Mouse (Mus musculus): ENCODE measurements around the gene Cbl.
"Not testable (repeated sequence)": the region's sequence is repeated elsewhere in the genome, so short reads cannot be mapped to it uniquely, and the experiment has no call there.

The Cbl gene

DNA sequence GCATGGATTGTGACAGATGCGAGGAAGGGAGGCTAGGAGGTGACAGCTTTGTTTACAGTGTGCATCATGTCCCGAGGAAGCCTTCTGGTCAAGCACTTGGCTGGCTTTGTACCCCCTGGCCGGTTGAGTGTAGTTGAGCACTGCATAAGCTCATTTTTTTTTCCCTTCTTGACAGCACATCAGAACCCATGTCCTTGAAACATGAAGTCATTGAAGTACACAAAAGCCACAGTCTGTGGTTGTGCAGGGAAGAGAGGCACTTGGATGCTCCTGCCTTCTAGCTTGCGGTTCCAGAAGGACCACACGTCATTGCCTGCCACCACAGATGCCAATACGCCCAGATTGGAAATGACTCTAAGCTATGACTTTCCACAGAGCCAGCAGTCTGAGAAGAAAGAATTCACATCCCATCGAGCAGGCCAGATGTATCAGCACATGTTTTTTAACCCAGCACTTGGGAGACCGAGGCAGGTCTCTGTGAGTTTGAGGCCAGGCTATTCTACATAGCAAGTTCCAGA, 113.8 kb downstream of the Cbl start:
- no peaks in the 10 kb centered on the region for H3K27me3 ChIP-seq (ENCODE audit: control insufficient read depth, insufficient read depth, low read length, poor library complexity, severe bottlenecking)
- no peaks in the 10 kb centered on the region for H3K36me3 ChIP-seq (ENCODE audit: control insufficient read depth, insufficient read depth, low read length, poor library complexity, severe bottlenecking)
- DNase-seq (ENCODE audit: low read depth, low spot score), result no peak

DNA sequence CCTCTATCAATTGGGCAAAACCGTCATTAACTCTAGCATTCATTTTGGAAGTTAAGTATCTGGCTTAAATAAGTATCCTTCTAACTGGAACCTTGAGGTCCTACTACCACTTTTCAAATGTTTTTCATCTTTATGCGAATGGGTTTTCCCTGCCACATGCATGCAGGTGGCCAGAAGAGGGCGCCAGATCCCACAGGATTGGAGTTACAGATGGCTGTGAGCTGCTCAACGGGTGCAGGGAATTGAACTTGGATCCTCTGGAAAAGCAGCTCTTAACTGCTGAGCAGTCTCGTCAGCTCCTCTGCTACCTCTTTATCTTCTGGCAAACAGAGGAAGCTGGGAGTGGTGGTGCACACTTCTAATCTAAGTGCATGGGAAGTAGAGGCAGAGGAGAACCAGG, 114.8 kb downstream of the Cbl start:
- DNase-seq (ENCODE audit: low read depth, low spot score), result peak; percentile 68
- Histone ChIP-seq H3K36me3 (ENCODE audit: control insufficient read depth, insufficient read depth, low read length, poor library complexity, severe bottlenecking) (no peaks in the 10 kb centered on the region), H3K27me3 (ENCODE audit: control insufficient read depth, insufficient read depth, low read length, poor library complexity, severe bottlenecking) (no peaks in the 10 kb centered on the region)

DNA sequence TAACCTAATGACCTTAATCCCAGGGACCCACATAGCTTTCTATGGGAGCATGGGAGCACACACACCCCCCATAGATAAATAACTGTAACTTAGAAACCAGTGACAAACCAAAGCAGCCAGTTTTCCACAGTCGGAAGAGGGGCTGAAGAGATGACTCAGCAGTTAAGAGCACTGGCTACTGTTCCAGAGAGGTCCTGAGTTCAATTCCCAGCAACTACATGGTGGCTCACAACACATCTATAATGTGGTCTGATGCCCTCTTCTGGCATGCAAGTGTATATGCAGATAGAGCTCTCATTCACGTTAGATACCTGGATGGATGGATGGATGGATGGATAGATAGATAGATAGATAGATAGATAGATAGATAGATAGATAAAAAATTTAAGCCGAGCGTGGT, 117.7 kb downstream of the Cbl start:
- Histone ChIP-seq H3K36me3 (ENCODE audit: control insufficient read depth, insufficient read depth, low read length, poor library complexity, severe bottlenecking) (no peaks in the 10 kb centered on the region), H3K27me3 (ENCODE audit: control insufficient read depth, insufficient read depth, low read length, poor library complexity, severe bottlenecking) (no peaks in the 10 kb centered on the region)
- no peak for DNase-seq (ENCODE audit: low read depth, low spot score)

DNA sequence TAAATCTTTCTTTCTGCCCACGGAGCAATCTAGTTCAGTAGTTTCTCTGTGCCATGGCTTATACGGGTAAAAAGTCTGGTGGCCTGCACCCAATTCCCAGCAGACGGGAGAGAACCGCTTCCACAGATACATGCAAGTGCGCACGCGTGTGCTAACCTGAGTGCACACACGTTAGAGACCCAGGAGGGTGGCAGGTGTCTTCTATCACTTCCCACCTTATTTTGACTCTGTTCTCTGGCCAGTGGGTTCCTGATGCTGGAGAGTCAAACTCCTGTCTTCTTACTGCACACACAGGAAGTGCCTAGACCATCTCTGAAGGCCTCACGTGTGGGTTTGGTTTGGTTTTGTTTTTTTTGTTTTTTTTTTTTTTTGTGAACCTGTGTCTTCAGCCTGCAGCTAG, 118.2 kb downstream of the Cbl start:
- DNase-seq (ENCODE audit: low read depth, low spot score), result no peak
- H3K36me3 ChIP-seq (ENCODE audit: control insufficient read depth, insufficient read depth, low read length, poor library complexity, severe bottlenecking), result no peaks in the 10 kb centered on the region
- no peaks in the 10 kb centered on the region for H3K27me3 ChIP-seq (ENCODE audit: control insufficient read depth, insufficient read depth, low read length, poor library complexity, severe bottlenecking)

DNA sequence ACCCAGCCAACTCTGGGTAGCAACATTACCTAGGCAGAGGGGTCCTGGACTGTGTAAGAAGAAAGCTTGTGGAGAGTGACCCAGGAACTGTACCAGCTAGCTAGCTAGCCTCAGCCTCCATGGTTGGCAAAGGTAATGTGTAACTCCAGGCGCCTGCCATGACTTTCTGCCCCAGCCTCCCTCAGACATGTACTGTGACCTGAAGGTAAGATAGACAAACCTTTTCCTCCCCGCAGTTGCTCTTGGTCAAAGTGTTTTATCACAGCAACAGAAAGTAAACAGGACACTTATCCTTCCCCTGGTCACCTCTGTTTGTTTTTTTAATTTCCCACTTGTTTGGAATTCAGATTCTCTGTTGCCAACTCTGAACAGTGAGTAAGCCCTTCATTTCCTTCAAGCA, 119.4 kb downstream of the Cbl start:
- Histone ChIP-seq H3K27me3 (ENCODE audit: control insufficient read depth, insufficient read depth, low read length, poor library complexity, severe bottlenecking) (no peaks in the 10 kb centered on the region), H3K36me3 (ENCODE audit: control insufficient read depth, insufficient read depth, low read length, poor library complexity, severe bottlenecking) (no peaks in the 10 kb centered on the region)
- DNase-seq (ENCODE audit: low read depth, low spot score), result no peak

DNA sequence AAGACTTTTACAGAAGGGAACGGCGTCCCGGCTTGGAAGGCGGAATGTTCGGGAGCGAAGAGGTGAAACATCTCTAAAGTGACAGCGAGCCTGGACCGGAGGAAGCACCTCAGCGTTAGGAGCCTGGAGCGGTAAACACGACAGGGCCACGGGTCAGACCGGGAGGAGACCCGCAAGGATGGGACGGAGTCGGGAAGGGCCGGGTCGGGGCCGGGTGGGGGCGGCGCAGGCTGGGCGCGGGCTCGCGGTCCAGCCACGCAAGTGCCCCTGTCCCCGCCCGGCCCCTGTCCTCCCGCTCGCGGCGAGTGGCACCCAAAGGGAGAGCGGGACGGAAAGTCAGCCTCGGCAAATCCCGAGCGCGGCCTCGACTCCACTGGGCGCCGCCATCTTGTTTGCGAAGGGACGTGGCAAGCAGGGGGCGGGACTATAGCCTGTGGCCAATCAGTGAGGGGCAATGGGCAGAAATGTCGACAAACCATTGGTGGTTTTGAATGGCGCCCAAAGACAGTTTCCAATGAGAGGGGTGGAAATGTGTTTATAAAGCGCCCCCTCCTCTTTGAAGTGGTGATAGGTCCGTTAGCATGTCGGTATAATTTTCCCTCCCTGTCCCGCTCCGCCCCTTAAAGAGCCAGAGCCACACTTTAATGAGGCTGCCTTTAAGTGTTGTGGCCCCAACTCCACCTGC, 120.6 kb downstream of the Cbl start, which contains the start of the genes Gm49380 and Rnf26:
Gene Gm49380 (minus strand): TSS at position 396 of the 685 bp plus-strand sequence.
Gene Rnf26 (minus strand): TSS at position 413 of the 685 bp plus-strand sequence.
- no peaks in the 10 kb centered on the region for H3K36me3 ChIP-seq (ENCODE audit: control insufficient read depth, insufficient read depth, low read length, poor library complexity, severe bottlenecking)
- DNase-seq (ENCODE audit: low read depth, low spot score), result peak; percentile 98
- no peaks in the 10 kb centered on the region for H3K27me3 ChIP-seq (ENCODE audit: control insufficient read depth, insufficient read depth, low read length, poor library complexity, severe bottlenecking)

DNA sequence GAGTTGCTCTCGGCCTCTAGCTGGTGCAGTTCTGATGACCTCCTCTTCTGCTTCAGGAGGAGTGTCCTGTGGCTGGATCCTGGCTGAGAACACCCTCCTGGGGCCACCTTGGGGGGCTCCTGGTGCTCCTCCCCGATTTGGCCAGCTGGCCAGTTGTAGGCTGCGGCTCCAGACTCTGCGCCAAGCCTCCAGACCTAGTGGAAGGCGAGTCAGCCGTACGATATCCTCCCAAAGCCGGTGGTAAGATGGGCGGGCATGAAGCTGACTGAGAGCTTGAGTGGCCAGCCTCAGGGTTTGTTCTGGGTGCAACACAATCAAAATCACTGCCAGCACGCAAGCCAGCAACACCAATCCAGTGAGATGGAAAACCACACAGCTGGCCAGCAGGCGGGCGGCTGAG, 121.9 kb downstream of the Cbl start:
- H3K27me3 ChIP-seq (ENCODE audit: control insufficient read depth, insufficient read depth, low read length, poor library complexity, severe bottlenecking); DNase-seq (ENCODE audit: low read depth, low spot score); H3K36me3 ChIP-seq (ENCODE audit: control insufficient read depth, insufficient read depth, low read length, poor library complexity, severe bottlenecking): not testable (repeated sequence)

DNA sequence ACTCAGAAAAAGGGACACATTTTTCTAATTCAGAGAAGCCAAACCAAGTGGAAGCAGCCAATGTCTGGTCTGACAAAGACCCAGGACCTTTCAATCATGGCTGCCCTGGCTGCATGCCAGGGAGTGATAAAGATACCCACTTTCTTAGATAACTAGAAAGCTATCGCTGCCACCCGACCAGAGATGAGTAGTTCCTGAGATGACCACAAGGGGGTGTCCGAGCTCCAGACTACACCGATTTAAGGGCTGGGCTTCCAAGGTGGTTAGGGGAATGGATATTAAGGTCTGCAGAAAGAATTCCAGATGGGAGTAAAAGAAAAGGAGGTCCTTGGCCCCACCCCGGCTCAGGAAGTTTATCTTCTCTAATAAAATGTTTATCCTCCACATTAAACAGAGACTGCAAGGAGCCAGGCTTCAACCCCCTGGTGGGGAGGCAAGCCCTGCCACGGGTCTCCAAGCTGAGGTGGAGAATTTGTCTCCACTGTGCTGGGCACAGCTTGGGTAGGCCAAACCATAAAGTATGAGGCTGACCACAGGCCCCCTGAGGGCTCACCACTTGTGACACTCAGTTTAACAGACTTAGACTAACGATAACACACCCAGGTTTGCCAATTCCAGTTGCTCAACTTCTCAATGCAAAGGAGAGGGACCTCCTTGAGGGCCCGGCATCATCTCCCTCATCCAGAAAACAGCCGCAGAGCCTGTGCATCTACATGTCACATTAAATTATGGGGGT, 124.3 kb downstream of the Cbl start:
- peak; percentile 81 for DNase-seq (ENCODE audit: low read depth, low spot score)
- Histone ChIP-seq H3K27me3 (ENCODE audit: control insufficient read depth, insufficient read depth, low read length, poor library complexity, severe bottlenecking) (no peaks in the 10 kb centered on the region), H3K36me3 (ENCODE audit: control insufficient read depth, insufficient read depth, low read length, poor library complexity, severe bottlenecking) (no peaks in the 10 kb centered on the region)

DNA sequence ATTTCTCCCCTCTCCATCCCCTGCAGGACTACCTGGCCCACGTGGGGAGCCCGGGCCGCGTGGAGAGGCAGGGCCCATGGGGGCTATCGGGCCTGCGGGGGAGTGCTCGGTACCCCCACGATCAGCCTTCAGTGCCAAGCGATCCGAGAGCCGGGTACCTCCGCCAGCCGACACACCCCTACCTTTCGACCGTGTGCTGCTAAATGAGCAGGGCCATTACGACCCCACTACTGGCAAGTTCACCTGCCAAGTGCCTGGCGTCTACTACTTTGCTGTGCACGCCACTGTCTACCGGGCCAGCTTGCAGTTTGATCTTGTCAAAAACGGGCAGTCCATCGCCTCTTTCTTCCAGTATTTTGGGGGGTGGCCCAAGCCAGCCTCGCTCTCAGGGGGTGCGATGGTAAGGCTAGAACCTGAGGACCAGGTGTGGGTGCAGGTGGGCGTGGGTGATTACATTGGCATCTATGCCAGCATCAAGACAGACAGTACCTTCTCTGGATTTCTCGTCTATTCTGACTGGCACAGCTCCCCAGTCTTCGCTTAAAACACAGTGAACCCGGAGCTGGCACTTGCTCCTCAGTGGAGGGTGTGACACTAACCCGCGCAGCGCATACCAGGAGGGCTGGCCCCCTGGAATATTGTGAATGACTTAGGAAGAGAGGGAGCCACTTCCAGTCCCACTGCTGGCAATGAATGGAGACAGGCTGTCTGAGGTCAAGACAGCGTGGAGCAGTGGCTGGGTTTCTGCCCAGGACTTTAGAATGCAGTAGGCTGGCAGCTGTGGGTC, 125.4 kb downstream of the Cbl start:
- DNase-seq (ENCODE audit: low read depth, low spot score), result no peak
- Histone ChIP-seq H3K36me3 (ENCODE audit: control insufficient read depth, insufficient read depth, low read length, poor library complexity, severe bottlenecking) (no peaks in the 10 kb centered on the region), H3K27me3 (ENCODE audit: control insufficient read depth, insufficient read depth, low read length, poor library complexity, severe bottlenecking) (no peaks in the 10 kb centered on the region)

DNA sequence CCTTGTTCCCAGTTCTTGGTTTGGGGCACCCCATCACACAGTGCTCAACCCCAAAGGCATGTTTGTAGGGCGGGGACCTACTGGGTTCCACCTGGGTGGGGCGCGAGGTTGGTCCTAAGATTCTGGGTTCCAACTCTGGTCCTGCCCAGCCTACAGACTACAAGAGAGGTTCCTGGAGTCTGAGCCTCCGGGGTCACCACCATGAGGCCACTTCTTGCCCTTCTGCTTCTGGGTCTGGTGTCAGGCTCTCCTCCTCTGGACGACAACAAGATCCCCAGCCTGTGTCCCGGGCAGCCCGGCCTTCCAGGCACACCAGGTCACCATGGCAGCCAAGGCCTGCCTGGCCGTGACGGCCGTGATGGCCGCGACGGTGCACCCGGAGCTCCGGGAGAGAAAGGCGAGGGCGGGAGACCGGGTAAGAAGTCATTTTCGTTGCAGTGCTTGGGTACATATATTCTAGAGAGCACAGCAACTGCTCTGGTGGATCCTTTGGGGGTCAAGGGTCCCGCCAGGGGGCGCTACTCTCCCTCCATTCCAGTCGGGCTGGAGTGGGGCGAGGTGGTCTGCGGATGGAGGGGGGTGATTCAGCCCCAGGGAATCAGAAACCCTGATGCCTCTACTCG, 126.2 kb downstream of the Cbl start:
- Histone ChIP-seq H3K27me3 (ENCODE audit: control insufficient read depth, insufficient read depth, low read length, poor library complexity, severe bottlenecking) (no peaks in the 10 kb centered on the region), H3K36me3 (ENCODE audit: control insufficient read depth, insufficient read depth, low read length, poor library complexity, severe bottlenecking) (no peaks in the 10 kb centered on the region)
- DNase-seq (ENCODE audit: low read depth, low spot score), result no peak

DNA sequence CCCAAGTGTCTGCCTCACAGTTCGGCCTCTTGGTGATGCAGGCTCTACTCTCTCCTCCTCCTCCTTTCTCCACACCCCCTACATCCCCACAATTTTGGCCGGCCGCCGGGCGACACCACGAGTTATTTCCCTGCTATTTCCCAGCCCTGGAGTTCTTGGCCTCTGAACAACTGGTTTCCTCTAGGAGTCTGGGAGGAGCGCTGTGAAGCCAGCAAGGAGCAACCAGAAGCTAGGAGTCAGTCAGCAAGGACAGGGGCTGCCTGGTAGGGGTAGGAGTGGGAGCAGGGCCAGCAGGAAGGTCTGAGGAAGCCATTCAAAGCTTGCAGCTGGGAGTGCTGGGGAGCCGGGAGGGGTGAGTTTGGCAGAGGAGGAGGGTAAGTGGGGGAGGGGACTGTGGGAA, 126.7 kb downstream of the Cbl start, which contains the start of gene C1qtnf5:
Gene C1qtnf5 (plus strand): TSS at position 136 of the 400 bp plus-strand sequence.
- H3K36me3 ChIP-seq (ENCODE audit: control insufficient read depth, insufficient read depth, low read length, poor library complexity, severe bottlenecking), result no peaks in the 10 kb centered on the region
- DNase-seq (ENCODE audit: low read depth, low spot score), result no peak
- H3K27me3 ChIP-seq (ENCODE audit: control insufficient read depth, insufficient read depth, low read length, poor library complexity, severe bottlenecking), result no peaks in the 10 kb centered on the region

DNA sequence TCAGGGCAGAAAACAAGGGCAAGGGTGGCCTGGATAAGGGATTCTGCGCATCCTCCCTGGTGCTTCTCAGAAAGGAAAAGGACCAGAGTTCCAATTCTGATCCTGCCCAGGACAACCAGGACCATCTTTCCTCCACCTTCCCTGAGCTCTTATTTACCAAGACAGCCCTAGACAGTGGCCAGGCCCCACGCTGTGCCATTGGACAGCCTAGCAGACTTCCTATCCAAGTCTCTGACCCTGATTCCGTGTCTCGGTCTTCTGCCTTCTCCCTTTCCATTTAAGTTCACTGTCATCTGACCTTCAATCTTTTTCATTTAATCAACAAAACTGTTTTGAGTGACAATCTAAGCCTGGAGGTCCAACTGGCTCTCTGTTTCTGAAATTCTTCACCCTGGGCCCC, 127.3 kb downstream of the Cbl start:
- H3K27me3 ChIP-seq (ENCODE audit: control insufficient read depth, insufficient read depth, low read length, poor library complexity, severe bottlenecking), result no peaks in the 10 kb centered on the region
- H3K36me3 ChIP-seq (ENCODE audit: control insufficient read depth, insufficient read depth, low read length, poor library complexity, severe bottlenecking), result no peaks in the 10 kb centered on the region
- DNase-seq (ENCODE audit: low read depth, low spot score), result no peak

DNA sequence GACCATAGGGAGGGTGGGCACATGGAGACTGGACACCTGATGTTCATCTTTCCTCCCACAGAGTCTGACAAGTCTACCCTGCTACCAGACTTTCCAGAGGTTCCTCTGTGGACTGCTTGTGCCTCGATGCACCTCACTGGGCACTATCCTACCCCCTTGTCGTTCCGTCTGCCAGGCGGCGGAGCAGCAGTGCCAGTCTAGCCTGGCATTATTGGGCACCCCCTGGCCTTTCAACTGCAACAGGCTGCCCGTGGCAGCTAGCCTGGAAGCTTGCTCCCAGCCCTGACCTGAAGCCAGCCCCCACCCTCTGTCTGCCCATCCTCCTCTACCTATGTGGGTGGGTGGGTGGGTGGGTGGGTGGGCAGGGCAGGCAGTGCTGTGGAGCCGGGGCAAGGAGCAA, 127.7 kb downstream of the Cbl start:
- DNase-seq (ENCODE audit: low read depth, low spot score), result no peak
- H3K27me3 ChIP-seq (ENCODE audit: control insufficient read depth, insufficient read depth, low read length, poor library complexity, severe bottlenecking), result no peaks in the 10 kb centered on the region
- no peaks in the 10 kb centered on the region for H3K36me3 ChIP-seq (ENCODE audit: control insufficient read depth, insufficient read depth, low read length, poor library complexity, severe bottlenecking)

DNA sequence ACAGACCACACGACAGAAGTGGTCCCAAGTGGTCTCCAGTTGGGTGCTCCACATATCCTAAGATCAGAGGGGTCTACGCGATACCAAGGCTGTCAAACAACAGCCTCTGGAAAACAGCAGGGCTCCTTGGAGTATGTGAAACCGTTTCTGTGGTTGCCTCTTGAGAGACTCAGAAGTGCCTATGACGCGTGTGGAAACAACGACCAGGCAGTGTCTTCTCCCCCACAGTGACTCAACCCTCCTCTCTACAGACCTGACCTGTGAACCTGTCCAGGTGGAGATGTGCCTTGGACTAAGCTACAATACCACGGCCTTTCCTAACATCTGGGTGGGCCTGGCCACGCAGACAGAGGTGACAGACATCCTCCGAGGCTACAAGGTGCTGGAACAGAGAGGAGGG, 128.1 kb downstream of the Cbl start:
- H3K27me3 ChIP-seq (ENCODE audit: control insufficient read depth, insufficient read depth, low read length, poor library complexity, severe bottlenecking), result no peaks in the 10 kb centered on the region
- no peaks in the 10 kb centered on the region for H3K36me3 ChIP-seq (ENCODE audit: control insufficient read depth, insufficient read depth, low read length, poor library complexity, severe bottlenecking)
- DNase-seq (ENCODE audit: low read depth, low spot score), result no peak
